Mouse (Mus musculus): ENCODE results near the gene Gm11172. TPM values are rescaled to one million over a fixed set of nuclear protein-coding genes. Genes with fewer than 3 reads are reported as not detected.

Gene Gm11172
- polyA plus RNA-seq, 1 experiment from 2014 or later, result not detected

- peak; percentile 46 for DNase-seq
- Histone ChIP-seq H3K36me3 (replicated peaks; ENCODE audit: insufficient read depth, low read length) (no peaks in the 10 kb centered on the region; the same call in 1 of the 2 replicates), H3K9ac (replicated peaks) (peak overlapping the region; percentile 84), H3K9me3 (ENCODE audit: low read length) (no peaks in the 10 kb centered on the region), H3K27me3 (ENCODE audit: insufficient read depth, low read length) (peaks cover 8% of the 10 kb centered on the region; the same call in 1 of the 2 replicates), H3K4me3 (ENCODE audit: low read depth, low read length) (peak overlapping the region; percentile 96), H3K4me1 (ENCODE audit: insufficient read depth) (peaks cover 28% of the 10 kb centered on the region), H3K27ac (ENCODE audit: low read depth) (peak overlapping the region; percentile 78; the same call in 1 of the 2 replicates), H3K4me2 (ENCODE audit: low read depth, low read length) (peak overlapping the region; percentile 84)
- WGBS (ENCODE audit: insufficient replicate concordance), result 3% methylated on average over 81 of the region's 81 CpGs
- TF ChIP-seq EP300 (IDR thresholded peaks at IDR 0.05; ENCODE audit: low read depth), result no peak
- no peak for TF ChIP-seq CTCF (IDR thresholded peaks at IDR 0.05; ENCODE audit: low read depth)
- 0 out of 2 replicates have a peak, but pooled peaks have one; percentile 1 for ATAC-seq
Observed at GRCm38 (mm10) chr16:10783883-10784792, 28.6 kb upstream of the Gm11172 start.

- H3K9me3 ChIP-seq (ENCODE audit: low read length), result no peaks in the 10 kb centered on the region
- H3K4me1 ChIP-seq (ENCODE audit: insufficient read depth), result peaks cover 33% of the 10 kb centered on the region
- no peaks in the 10 kb centered on the region; the same call in 1 of the 2 replicates for H3K36me3 ChIP-seq (replicated peaks; ENCODE audit: insufficient read depth, low read length)
- peak overlapping the region; percentile 96 for H3K4me3 ChIP-seq (ENCODE audit: low read depth, low read length)
- peak overlapping the region; percentile 84 for H3K9ac ChIP-seq (replicated peaks)
- H3K4me2 ChIP-seq (ENCODE audit: low read depth, low read length), result peak overlapping the region; percentile 84
- peak overlapping the region; percentile 78 for H3K27ac ChIP-seq (ENCODE audit: low read depth)
- H3K27me3 ChIP-seq (ENCODE audit: insufficient read depth, low read length), result peaks cover 8% of the 10 kb centered on the region; the same call in 1 of the 2 replicates
- under 1% methylated on average over 44 of the region's 55 CpGs for WGBS (ENCODE audit: insufficient replicate concordance)
- ATAC-seq (peak; percentile 85), DNase-seq (peak; percentile 93)
- TF ChIP-seq EP300 (IDR thresholded peaks at IDR 0.05; ENCODE audit: low read depth) (no peak), CTCF (IDR thresholded peaks at IDR 0.05; ENCODE audit: low read depth) (peak; percentile 89)
Observed at GRCm38 (mm10) chr16:10784793-10785370, 27.8 kb upstream of the Gm11172 start.

GRCm38 (mm10) chr16:10785371-10786231, 27.1 kb upstream of the Gm11172 start, which contains the start of gene Socs1:
Gene Socs1, minus strand, starts transcription at chr16:10785536.
- DNase-seq (peak; percentile 94), ATAC-seq (peak; percentile 83)
- WGBS (ENCODE audit: insufficient replicate concordance), result under 1% methylated on average over 59 of the region's 59 CpGs
- H3K4me3 ChIP-seq (ENCODE audit: low read depth, low read length), result peak within 1 kb of the TSS; percentile 96
- no peaks in the 10 kb centered on the region for H3K9me3 ChIP-seq (ENCODE audit: low read length)
- H3K27ac ChIP-seq (ENCODE audit: low read depth), result peak within 1 kb of the TSS; percentile 78
- H3K4me2 ChIP-seq (ENCODE audit: low read depth, low read length), result peak within 1 kb of the TSS; percentile 84
- peaks cover 34% of the 10 kb centered on the region for H3K4me1 ChIP-seq (ENCODE audit: insufficient read depth)
- no peaks in the 10 kb centered on the region; the same call in 1 of the 2 replicates for H3K36me3 ChIP-seq (replicated peaks; ENCODE audit: insufficient read depth, low read length)
- TF ChIP-seq EP300 (IDR thresholded peaks at IDR 0.05; ENCODE audit: low read depth), result no peak
- no peak for TF ChIP-seq CTCF (IDR thresholded peaks at IDR 0.05; ENCODE audit: low read depth)
- peak within 1 kb of the TSS; percentile 84 for H3K9ac ChIP-seq (replicated peaks)
- peaks cover 8% of the 10 kb centered on the region; the same call in 1 of the 2 replicates for H3K27me3 ChIP-seq (ENCODE audit: insufficient read depth, low read length)

- Histone ChIP-seq H3K4me3 (ENCODE audit: low read depth, low read length) (peak overlapping the region; percentile 96), H3K27me3 (ENCODE audit: insufficient read depth, low read length) (peaks cover 8% of the 10 kb centered on the region; the same call in 1 of the 2 replicates), H3K4me2 (ENCODE audit: low read depth, low read length) (peak overlapping the region; percentile 84), H3K9ac (replicated peaks) (peak overlapping the region; percentile 84), H3K27ac (ENCODE audit: low read depth) (peak overlapping the region; percentile 78), H3K36me3 (replicated peaks; ENCODE audit: insufficient read depth, low read length) (no peaks in the 10 kb centered on the region; the same call in 1 of the 2 replicates), H3K9me3 (ENCODE audit: low read length) (no peaks in the 10 kb centered on the region), H3K4me1 (ENCODE audit: insufficient read depth) (peaks cover 34% of the 10 kb centered on the region)
- ATAC-seq (peak; percentile 48), DNase-seq (peak; percentile 87)
- 1% methylated on average over 9 of the region's 9 CpGs for WGBS (ENCODE audit: insufficient replicate concordance)
- TF ChIP-seq EP300 (IDR thresholded peaks at IDR 0.05; ENCODE audit: low read depth) (no peak), CTCF (IDR thresholded peaks at IDR 0.05; ENCODE audit: low read depth) (peak; percentile 94)
Observed at GRCm38 (mm10) chr16:10786288-10786687, 26.4 kb upstream of the Gm11172 start.

GRCm38 (mm10) chr16:10786782-10787547, 25.8 kb upstream of the Gm11172 start:
- H3K9ac ChIP-seq (replicated peaks), result no peak overlapping the region
- ATAC-seq (no peak), DNase-seq (no peak)
- TF ChIP-seq CTCF (IDR thresholded peaks at IDR 0.05; ENCODE audit: low read depth) (no peak), EP300 (IDR thresholded peaks at IDR 0.05; ENCODE audit: low read depth) (no peak)
- H3K4me2 ChIP-seq (ENCODE audit: low read depth, low read length), result no peak overlapping the region
- 56% methylated on average over 4 of the region's 4 CpGs for WGBS (ENCODE audit: insufficient replicate concordance)
- H3K27me3 ChIP-seq (ENCODE audit: insufficient read depth, low read length), result peaks cover 8% of the 10 kb centered on the region; the same call in 1 of the 2 replicates
- peaks cover 34% of the 10 kb centered on the region for H3K4me1 ChIP-seq (ENCODE audit: insufficient read depth)
- H3K9me3 ChIP-seq (ENCODE audit: low read length), result no peaks in the 10 kb centered on the region
- H3K27ac ChIP-seq (ENCODE audit: low read depth), result no peak overlapping the region
- no peak overlapping the region for H3K4me3 ChIP-seq (ENCODE audit: low read depth, low read length)
- no peaks in the 10 kb centered on the region; the same call in 1 of the 2 replicates for H3K36me3 ChIP-seq (replicated peaks; ENCODE audit: insufficient read depth, low read length)
